Mouse (Mus musculus) liver, embryonic 16.5 days (tissue): ENCODE data around the gene Med16. TPM values are rescaled to one million over a fixed set of nuclear protein-coding genes. Genes with fewer than 3 reads are reported as not detected.

ENCODE experiments used
- ATAC-seq: fragments of 200-750 bp; cut with Nextera tagmentation; 2 replicates; pipeline ENCODE4 v1.8.0; 2017; ENCODE audit warnings: low read depth, mild to moderate bottlenecking, moderate number of reproducible peaks, moderate library complexity
- H3K27ac ChIP-seq: fragments of 300-500 bp; sonication (generic); 2 replicates; pipeline ENCODE4 v1.5.1; 2014; ENCODE audit warnings: mild to moderate bottlenecking, low read length
- H3K27me3 ChIP-seq: fragments of 300-500 bp; sonication (generic); 2 replicates; pipeline ENCODE4 v1.6.1; 2014; ENCODE audit warnings: low read depth, low read length, mixed read lengths; ENCODE audit not compliant: control insufficient read depth, insufficient read depth
- H3K36me3 ChIP-seq: fragments of 300-500 bp; sonication (generic); 2 replicates; pipeline ENCODE4 v1.6.1; 2014; ENCODE audit warnings: mild to moderate bottlenecking; ENCODE audit not compliant: control insufficient read depth, insufficient read depth
- H3K4me1 ChIP-seq: fragments of 300-500 bp; sonication (generic); 2 replicates; pipeline ENCODE4 v1.6.1; 2014; ENCODE audit warnings: low read depth, low read length, mixed read lengths; ENCODE audit not compliant: control insufficient read depth
- H3K4me2 ChIP-seq: fragments of 300-500 bp; sonication (generic); 2 replicates; pipeline ENCODE4 v1.6.1; 2014; ENCODE audit warnings: low read depth, low read length, mixed read lengths
- H3K4me3 ChIP-seq: fragments of 300-500 bp; sonication (generic); 2 replicates; pipeline ENCODE4 v1.5.1; 2014; ENCODE audit warnings: low read depth, mild to moderate bottlenecking, low read length
- H3K9ac ChIP-seq: fragments of 300-500 bp; sonication (generic); 2 replicates; pipeline ENCODE4 v1.6.1; 2014; ENCODE audit warnings: low read depth, low read length
- H3K9me3 ChIP-seq: fragments of 300-500 bp; sonication (generic); replicated peaks from 2 replicates; pipeline ENCODE4 v1.6.1; 2016; ENCODE audit warnings: low read length; ENCODE audit not compliant: control insufficient read depth
- WGBS: fragments of 180-500 bp; shearing (Covaris S2); extraction: QIAGEN DNeasy Blood & Tissue Kit; methylation state at CpG from one replicate; pipeline ENCODE4 v1.1.7; 2014; ENCODE audit not compliant: insufficient replicate concordance; 5-methylcytosine and 5-hydroxymethylcytosine counted together
- polyA plus RNA-seq: library from polyadenylated mRNA; unstranded; fragments of >200 nt; fragmentation: Nextera tagmentation; extraction: Ambion mirVana; gene quantifications from 2 replicates; pipeline ENCODE4 v1.2.1, GENCODE M21; 2015

Gene Med16
- polyA plus RNA-seq: 14.7 and 15.3 TPM in 2 replicates

DNA sequence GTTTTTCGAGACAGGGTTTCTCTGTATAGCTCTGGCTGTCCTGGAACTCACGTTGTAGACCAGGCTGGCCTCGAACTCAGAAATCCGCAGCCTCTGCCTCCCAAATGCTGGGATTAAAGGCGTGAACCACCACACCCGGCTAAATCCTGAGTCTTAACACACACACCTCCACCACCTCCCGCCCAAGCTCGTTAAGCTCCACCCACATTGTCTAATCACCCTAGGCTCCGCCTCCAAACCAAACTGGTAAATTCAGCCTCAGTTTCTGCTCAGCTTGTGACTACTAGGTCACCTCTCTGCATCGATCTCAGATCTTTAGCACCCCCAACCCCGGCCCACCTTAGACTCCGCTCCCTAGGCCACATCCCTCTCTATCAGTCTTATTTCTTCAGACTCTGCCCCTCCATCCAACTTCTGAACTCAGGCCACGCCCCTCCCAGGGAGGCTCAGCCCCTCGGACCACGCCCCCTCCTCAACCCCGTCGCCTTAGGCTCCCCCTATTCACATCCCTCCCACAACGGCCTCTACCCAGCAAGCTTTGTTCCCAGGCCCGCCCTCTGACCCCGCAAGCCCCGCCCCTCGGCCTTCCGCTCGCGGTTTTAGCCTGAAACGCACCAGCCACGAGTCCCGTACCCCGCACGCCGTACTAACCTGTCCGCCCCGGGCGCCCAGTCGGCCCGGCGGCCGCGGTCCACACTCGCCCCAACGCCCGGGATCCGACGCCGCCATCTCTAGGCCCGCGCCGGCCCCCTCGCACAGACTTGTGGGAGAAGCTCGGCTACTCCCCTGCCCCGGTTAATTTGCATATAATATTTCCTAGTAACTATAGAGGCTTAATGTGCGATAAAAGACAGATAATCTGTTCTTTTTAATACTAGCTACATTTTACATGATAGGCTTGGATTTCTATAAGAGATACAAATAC, at the start of gene Med16:
Gene Med16 (minus strand): TSS at position 757 of the 925 bp plus-strand sequence.
- Histone ChIP-seq H3K27ac (peak within 1 kb of the TSS; percentile 98), H3K27me3 (no peaks in the 10 kb centered on the region), H3K36me3 (peaks cover 12% of the 10 kb centered on the region), H3K4me1 (peaks cover 24% of the 10 kb centered on the region), H3K9me3 (no peaks in the 10 kb centered on the region), H3K4me2 (peak within 1 kb of the TSS; percentile 80), H3K4me3 (peak within 1 kb of the TSS; percentile 95), H3K9ac (peak within 1 kb of the TSS; percentile 100)
- peak; percentile 94 for ATAC-seq
- 1% methylated on average over 52 of the region's 52 CpGs for WGBS

DNA sequence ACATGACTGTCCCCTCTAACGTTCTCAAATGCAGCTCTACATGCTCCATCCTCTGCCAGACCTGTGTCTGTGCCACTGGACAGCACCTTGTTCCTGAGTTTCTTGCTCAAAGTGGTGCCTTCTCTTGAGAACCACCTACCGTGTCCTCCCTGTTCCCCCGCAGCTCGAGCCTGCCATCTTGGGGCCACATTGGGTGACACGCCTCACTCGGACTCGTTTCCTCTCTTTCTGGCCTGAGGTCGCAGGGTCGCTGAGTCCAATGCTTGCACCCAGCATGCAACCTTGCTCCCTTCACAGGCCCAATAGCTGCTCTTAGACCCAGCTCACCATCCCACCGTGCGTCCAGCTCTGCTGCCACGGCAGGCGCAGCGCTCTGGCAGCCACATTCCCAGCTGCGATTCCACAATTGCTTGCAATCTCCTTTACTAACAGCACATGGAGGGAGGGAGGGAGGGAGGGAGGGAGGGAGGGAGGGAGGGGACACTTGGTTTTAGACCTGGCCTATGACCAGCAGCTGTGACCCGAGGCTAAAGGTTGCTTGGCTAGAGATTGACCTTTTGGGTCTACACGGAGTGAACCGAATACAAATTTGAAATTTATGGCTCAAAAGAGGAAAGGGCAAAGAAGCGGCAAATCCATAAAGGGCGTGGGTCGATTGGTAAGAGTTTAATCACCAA, 49.6 kb upstream of the Med16 start:
- no peak overlapping the region for H3K4me3 ChIP-seq
- H3K4me2 ChIP-seq: peak overlapping the region; percentile 19
- ATAC-seq: no peak
- no peaks in the 10 kb centered on the region; the same call in 1 of the 2 replicates for H3K27me3 ChIP-seq
- H3K4me1 ChIP-seq: peaks cover 16% of the 10 kb centered on the region
- no peaks in the 10 kb centered on the region for H3K9me3 ChIP-seq
- H3K9ac ChIP-seq: no peak overlapping the region
- H3K27ac ChIP-seq: no peak overlapping the region
- peaks cover 7% of the 10 kb centered on the region; the same call in 1 of the 2 replicates for H3K36me3 ChIP-seq
- WGBS: 16% methylated on average over 21 of the region's 21 CpGs

- H3K36me3 ChIP-seq: peaks cover 4% of the 10 kb centered on the region; the same call in 1 of the 2 replicates
- no peak overlapping the region for H3K27ac ChIP-seq
- ATAC-seq: no peak
- H3K4me3 ChIP-seq: no peak overlapping the region
- peaks cover 16% of the 10 kb centered on the region for H3K4me1 ChIP-seq
- no peak overlapping the region for H3K9ac ChIP-seq
- H3K4me2 ChIP-seq: no peak overlapping the region
- H3K27me3 ChIP-seq: no peaks in the 10 kb centered on the region; the same call in 1 of the 2 replicates
- no peaks in the 10 kb centered on the region for H3K9me3 ChIP-seq
- 33% methylated on average over 4 of the region's 4 CpGs for WGBS
These were observed 48.0 kb upstream of the Med16 start for GRCm38 (mm10) chr10:79956643-79957154.

DNA sequence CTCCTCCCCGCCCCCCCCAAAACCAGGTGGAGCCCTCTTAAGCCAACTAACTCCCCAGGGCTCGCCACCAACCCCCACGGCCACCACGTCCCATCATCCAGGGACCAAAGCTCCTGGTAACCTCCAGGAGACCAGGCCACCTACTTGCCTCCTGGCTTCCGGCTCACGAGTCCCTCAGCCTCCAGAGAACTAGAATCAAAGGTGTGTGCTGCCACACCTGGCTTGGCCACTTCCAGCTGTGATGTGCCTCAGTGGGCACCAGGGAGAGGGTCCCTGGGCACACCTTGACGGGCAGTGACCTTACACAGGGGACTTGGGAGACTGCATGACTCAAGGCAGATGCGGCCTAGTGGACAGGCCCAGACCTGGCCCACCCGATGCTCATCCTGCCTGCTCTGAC, 47.0 kb upstream of the Med16 start:
- H3K36me3 ChIP-seq: peaks cover 6% of the 10 kb centered on the region; the same call in 1 of the 2 replicates
- no peak overlapping the region for H3K4me3 ChIP-seq
- no peaks in the 10 kb centered on the region; the same call in 1 of the 2 replicates for H3K27me3 ChIP-seq
- peaks cover 8% of the 10 kb centered on the region for H3K4me1 ChIP-seq
- H3K9ac ChIP-seq: no peak overlapping the region
- H3K9me3 ChIP-seq: no peaks in the 10 kb centered on the region
- no peak overlapping the region for H3K27ac ChIP-seq
- ATAC-seq: no peak
- WGBS: 66% methylated on average over 9 of the region's 9 CpGs
- no peak overlapping the region for H3K4me2 ChIP-seq

DNA sequence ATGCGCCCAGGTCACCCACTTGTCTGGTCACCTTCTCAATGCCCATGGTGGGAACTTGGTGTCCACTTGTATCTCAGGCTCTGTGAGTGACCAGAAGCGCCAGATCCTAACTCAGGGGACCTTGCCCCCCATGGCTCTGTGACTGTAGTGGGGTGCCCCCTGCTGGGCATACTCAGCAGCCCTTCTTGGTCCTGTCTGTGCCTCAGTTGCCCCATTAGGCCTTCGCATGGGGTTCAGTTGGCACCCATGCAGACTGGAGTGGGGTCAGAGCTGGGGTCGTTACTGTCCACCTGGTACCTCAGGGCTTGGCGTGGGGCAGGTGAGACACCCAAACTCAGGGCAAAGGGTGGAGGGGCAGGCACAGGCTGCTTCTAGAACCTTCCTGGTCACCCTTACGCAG, 45.2 kb upstream of the Med16 start:
- Histone ChIP-seq H3K4me2 (no peak overlapping the region), H3K27me3 (no peaks in the 10 kb centered on the region; the same call in 1 of the 2 replicates), H3K9ac (no peak overlapping the region), H3K27ac (no peak overlapping the region), H3K4me1 (peaks cover 6% of the 10 kb centered on the region), H3K36me3 (peaks cover 11% of the 10 kb centered on the region; the same call in 1 of the 2 replicates), H3K4me3 (no peak overlapping the region), H3K9me3 (no peaks in the 10 kb centered on the region)
- 76% methylated on average over 6 of the region's 6 CpGs for WGBS
- no peak for ATAC-seq

DNA sequence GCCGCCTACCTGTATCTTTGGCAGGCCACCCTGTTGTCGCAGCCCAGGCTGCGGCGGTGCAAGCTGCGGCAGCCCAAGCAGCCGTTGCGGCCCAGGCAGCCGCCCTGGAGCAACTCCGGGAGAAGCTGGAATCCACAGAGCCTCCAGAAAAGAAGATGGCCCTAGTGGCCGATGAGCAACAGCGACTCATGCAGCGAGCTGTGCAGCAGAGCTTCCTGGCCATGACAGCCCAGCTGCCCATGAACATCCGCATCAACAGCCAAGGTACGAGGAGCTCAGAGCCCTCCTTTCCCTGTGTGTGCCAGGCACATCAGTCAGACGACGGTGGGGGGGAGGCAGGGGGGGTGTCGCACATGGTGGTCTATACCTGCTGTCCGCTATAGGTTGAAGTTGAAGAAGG, 41.9 kb upstream of the Med16 start:
- Histone ChIP-seq H3K9ac (no peak overlapping the region), H3K4me2 (no peak overlapping the region), H3K9me3 (no peaks in the 10 kb centered on the region), H3K4me1 (peaks cover 16% of the 10 kb centered on the region), H3K4me3 (no peak overlapping the region), H3K27me3 (no peaks in the 10 kb centered on the region), H3K36me3 (peaks cover 14% of the 10 kb centered on the region; the same call in 1 of the 2 replicates), H3K27ac (no peak overlapping the region)
- ATAC-seq: no peak
- WGBS: 81% methylated on average over 18 of the region's 18 CpGs

- Histone ChIP-seq H3K4me2 (0 out of 2 replicates have a peak overlapping the region, but pooled peaks have one; percentile 9), H3K36me3 (peaks cover 14% of the 10 kb centered on the region; the same call in 1 of the 2 replicates), H3K27ac (no peak overlapping the region), H3K4me1 (peaks cover 24% of the 10 kb centered on the region), H3K9me3 (no peaks in the 10 kb centered on the region), H3K27me3 (no peaks in the 10 kb centered on the region), H3K9ac (no peak overlapping the region), H3K4me3 (no peak overlapping the region)
- peak; percentile 25 for ATAC-seq
- WGBS: 73% methylated on average over 4 of the region's 4 CpGs
These were observed 41.1 kb upstream of the Med16 start for GRCm38 (mm10) chr10:79949873-79950272.

- Histone ChIP-seq H3K9me3 (no peaks in the 10 kb centered on the region), H3K9ac (no peak overlapping the region), H3K27ac (no peak overlapping the region), H3K27me3 (no peaks in the 10 kb centered on the region), H3K36me3 (peaks cover 14% of the 10 kb centered on the region; the same call in 1 of the 2 replicates), H3K4me2 (no peak overlapping the region), H3K4me3 (no peak overlapping the region), H3K4me1 (peaks cover 45% of the 10 kb centered on the region)
- WGBS: 58% methylated on average over 6 of the region's 6 CpGs
- ATAC-seq: no peak
These were observed 38.8 kb upstream of the Med16 start for GRCm38 (mm10) chr10:79947502-79947901.
